Mouse (Mus musculus) embryonic fibroblast, embryonic 13.5 days (primary cell): ENCODE data around the gene Susd2.

Source experiments
- CTCF ChIP-seq: IDR thresholded peaks from 2 replicates; pipeline ENCODE4 v1.5.1; 2011; ENCODE audit warnings: mild to moderate bottlenecking, control low read depth, low read length, moderate library complexity, borderline replicate concordance; ENCODE audit not compliant: insufficient read depth
- POLR2A ChIP-seq: IDR thresholded peaks from 2 replicates; pipeline ENCODE4 v1.6.1; 2011; ENCODE audit warnings: low read depth, mild to moderate bottlenecking, control low read depth, low read length, moderate library complexity

GRCm38 (mm10) chr10:75667911-75668270 lies 24.1 kb upstream of the Susd2 start:
- TF ChIP-seq CTCF (no peak), POLR2A (no peak)
